Comparison of ENCODE assay signal across 10 mouse cellular contexts in genomic region chr16:33193649-33194048, GRCm38 (mm10). TPM values are rescaled to one million over a fixed set of nuclear protein-coding genes. Genes with fewer than 3 reads are reported as not detected.
DNase-seq lines count a peak whose midpoint lies in the region; ATAC-seq and TF ChIP-seq lines count a peak whose summit lies in the region.
"Had no signal": no experiment of that assay in that cellular context is flagged by ENCODE, and none has a peak within 500 bp of the region (broad histone marks: within the 10 kb centered on the region; RNA-seq: fewer than 3 reads in every experiment).

No protein-coding gene starts in this region.

- peaks cover 25% of the 10 kb centered on the region for H3K36me3 ChIP-seq in heart, adult 2 months (ENCODE audit: control insufficient read depth, insufficient read depth, low read length)
- peaks cover 9% of the 10 kb centered on the region for H3K36me3 ChIP-seq in C2C12 (ENCODE audit: control insufficient read depth, insufficient read depth)
- peaks cover 12% of the 10 kb centered on the region; the same call in 1 of the 2 replicates for H3K36me3 ChIP-seq in forebrain, embryonic 13.5 days (ENCODE audit: poor library complexity, severe bottlenecking)
- H3K36me3 ChIP-seq in midbrain, embryonic 14.5 days (ENCODE audit: control insufficient read depth, insufficient read depth, low read length), result 0 out of 2 replicates have a peak, but pooled peaks cover 10% of the 10 kb centered on the region

- TF ChIP-seq POLR2A in heart, adult 2 months (IDR thresholded peaks at IDR 0.05; ENCODE audit: insufficient read depth, low read depth, low read length), result no peak

- peaks cover 2% of the 10 kb centered on the region; the same call in 1 of the 2 replicates for H3K79me2 ChIP-seq in heart, adult 2 months (replicated peaks; ENCODE audit: control insufficient read depth, insufficient read depth, low read length)
- peaks cover 46% of the 10 kb centered on the region for H3K79me2 ChIP-seq in C2C12 (ENCODE audit: control insufficient read depth, insufficient read depth)

- WGBS in heart, adult 2 months, result 13% methylated on average over 2 of the region's 2 CpGs
- 25% methylated on average over 2 of the region's 2 CpGs for WGBS in forebrain, embryonic 13.5 days
- 45% methylated on average over 2 of the region's 2 CpGs for WGBS in midbrain, embryonic 14.5 days

- TF ChIP-seq EP300 in heart, adult 2 months (IDR thresholded peaks at IDR 0.05; ENCODE audit: insufficient read depth, low read depth, low read length), result 0 out of 2 replicates have a peak, but pooled peaks have one; percentile 36

- peak; percentile 51 for ATAC-seq in forebrain, embryonic 13.5 days
- no peak for ATAC-seq in midbrain, embryonic 14.5 days (ENCODE audit: low FRiP score, low TSS enrichment)

- peak; percentile 38 to 43 for DNase-seq in heart, adult 2 months
- no peak for DNase-seq in heart, adult 11 months
- DNase-seq in adipocyte (ENCODE audit: low spot score), result peak; percentile 57
- DNase-seq in layer of hippocampus, postnatal 10 days (ENCODE audit: low spot score in 2 of 2), result peak; percentile 55 to 69
- DNase-seq in midbrain, embryonic 14.5 days, result peak; percentile 79
- DNase-seq in thymus, postnatal 4 days, result peak; percentile 66

- H3K9me3 ChIP-seq in forebrain, embryonic 13.5 days (replicated peaks), result no peaks in the 10 kb centered on the region
- no peaks in the 10 kb centered on the region for H3K9me3 ChIP-seq in midbrain, embryonic 14.5 days (ENCODE audit: control insufficient read depth, low read length)
- H3K9me3 ChIP-seq: embryonic facial prominence, embryonic 12.5 days; liver, embryonic 15.5 days had no signal

- no peak overlapping the region for H3K27ac ChIP-seq in heart, adult 2 months
- H3K27ac ChIP-seq in forebrain, embryonic 13.5 days, result no peak overlapping the region
- H3K27ac ChIP-seq in midbrain, embryonic 14.5 days (replicated peaks; ENCODE audit: low read depth, low read length), result no peak overlapping the region
- H3K27ac ChIP-seq: embryonic facial prominence, embryonic 12.5 days; liver, embryonic 15.5 days had no signal

- TF ChIP-seq CTCF in heart, adult 2 months (IDR thresholded peaks at IDR 0.05), result peak; percentile 82
- TF ChIP-seq CTCF in C2C12 (IDR thresholded peaks at IDR 0.05; ENCODE audit: control insufficient read depth, insufficient read depth, insufficient read length), result peak; percentile 41

- no peak overlapping the region for H3K4me2 ChIP-seq in forebrain, embryonic 13.5 days
- no peak overlapping the region for H3K4me2 ChIP-seq in midbrain, embryonic 14.5 days (ENCODE audit: low read length)
- H3K4me2 ChIP-seq: embryonic facial prominence, embryonic 12.5 days; liver, embryonic 15.5 days had no signal

- intact Hi-C loops in heart, adult 2 months (cut with DNase I), result loop anchor here (1.0 kb wide), 1 partner anchor 43 kb away; no protein-coding TSS in a partner anchor

- H3K27me3 ChIP-seq in heart, adult 2 months (ENCODE audit: control insufficient read depth, insufficient read depth, low read length), result no peaks in the 10 kb centered on the region
- H3K27me3 ChIP-seq in C2C12 (ENCODE audit: control insufficient read depth, insufficient read depth, insufficient read length), result no peaks in the 10 kb centered on the region
- no peaks in the 10 kb centered on the region for H3K27me3 ChIP-seq in forebrain, embryonic 13.5 days
- H3K27me3 ChIP-seq in midbrain, embryonic 14.5 days (ENCODE audit: control insufficient read depth, insufficient read depth, low read length), result no peaks in the 10 kb centered on the region
- H3K27me3 ChIP-seq: embryonic facial prominence, embryonic 12.5 days; liver, embryonic 15.5 days had no signal

- no peak overlapping the region for H3K9ac ChIP-seq in heart, adult 2 months (ENCODE audit: low read depth, low read length)
- H3K9ac ChIP-seq in forebrain, embryonic 13.5 days, result no peak overlapping the region
- no peak overlapping the region for H3K9ac ChIP-seq in midbrain, embryonic 14.5 days (replicated peaks; ENCODE audit: low read length)
- H3K9ac ChIP-seq: embryonic facial prominence, embryonic 12.5 days; liver, embryonic 15.5 days had no signal

- peaks cover 13% of the 10 kb centered on the region for H3K4me1 ChIP-seq in heart, adult 2 months (ENCODE audit: control insufficient read depth, insufficient read depth, low read length)
- peaks cover 19% of the 10 kb centered on the region for H3K4me1 ChIP-seq in forebrain, embryonic 13.5 days
- 0 out of 2 replicates have a peak, but pooled peaks cover 6% of the 10 kb centered on the region for H3K4me1 ChIP-seq in midbrain, embryonic 14.5 days (ENCODE audit: control insufficient read depth, insufficient read depth, low read length)
- H3K4me1 ChIP-seq: embryonic facial prominence, embryonic 12.5 days had no signal

- H3K79me3 ChIP-seq in C2C12 (ENCODE audit: low read depth), result peaks cover 22% of the 10 kb centered on the region

- H3ac ChIP-seq in C2C12 (ENCODE audit: control insufficient read depth, insufficient read length, low read depth), result no peak overlapping the region

- no peak overlapping the region for H3K4me3 ChIP-seq in heart, adult 2 months
- H3K4me3 ChIP-seq in C2C12 (ENCODE audit: insufficient read depth, poor library complexity, severe bottlenecking), result no peak overlapping the region
- H3K4me3 ChIP-seq in forebrain, embryonic 13.5 days, result no peak overlapping the region
- no peak overlapping the region for H3K4me3 ChIP-seq in midbrain, embryonic 14.5 days (replicated peaks; ENCODE audit: low read depth, low read length)
- H3K4me3 ChIP-seq: embryonic facial prominence, embryonic 12.5 days; liver, embryonic 15.5 days had no signal

TF ChIP-seq in C2C12, 6 proteins besides CTCF, POLR2A, EP300 and RAD21:
- TF ChIP-seq USF1 (IDR thresholded peaks at IDR 0.05; ENCODE audit: low read depth), result no peak
- no peak for TF ChIP-seq MYOG (IDR thresholded peaks at IDR 0.05; ENCODE audit: control insufficient read depth, extremely low read depth, insufficient read length)
- no peak for TF ChIP-seq FOSL1 (IDR thresholded peaks at IDR 0.05; ENCODE audit: insufficient read depth, low read length, poor library complexity, severe bottlenecking)
- no peak for TF ChIP-seq MYOD1 (IDR thresholded peaks at IDR 0.05; ENCODE audit: control insufficient read depth, insufficient read length, low read depth)
- no peak for TF ChIP-seq MAX (IDR thresholded peaks at IDR 0.05)

RNA-seq across cellular contexts. Expression of gene Osbpl11, which starts 8.8 kb away (rescaled TPM):
- 10 to 100 TPM; 17.0 to 18.4 TPM for total RNA-seq in heart, adult 2 months (2021)
- polyA plus RNA-seq in heart, adult 2 months (2012; rRNA removed), result 8.9 and 12.0 TPM in 2 replicates
- polyA plus RNA-seq in C2C12 (2012; fragmentation: generic; extraction: Trizol), result 8.3 TPM
- 14.7 and 16.2 TPM in 2 replicates for polyA plus RNA-seq in forebrain, embryonic 13.5 days (2015; fragmentation: Nextera tagmentation; extraction: Ambion mirVana)
- 10 to 100 TPM; 23.1 to 25.0 TPM for total RNA-seq in layer of hippocampus, postnatal 10 days (2021)
- polyA plus RNA-seq in midbrain, embryonic 14.5 days (2014; fragmentation: Nextera tagmentation; extraction: Ambion mirVana), result 16.4 and 21.5 TPM in 2 replicates

RNA-seq across cellular contexts. Expression of gene Snx4, which starts 57.6 kb away (rescaled TPM):
- total RNA-seq in heart, adult 2 months (2021), result 10 to 100 TPM; 21.5 to 21.7 TPM
- polyA plus RNA-seq in heart, adult 2 months (2012; rRNA removed), result 11.7 and 16.6 TPM in 2 replicates
- 22.1 TPM for polyA plus RNA-seq in C2C12 (2012; fragmentation: generic; extraction: Trizol)
- 67.7 and 73.8 TPM in 2 replicates for polyA plus RNA-seq in forebrain, embryonic 13.5 days (2015; fragmentation: Nextera tagmentation; extraction: Ambion mirVana)
- total RNA-seq in layer of hippocampus, postnatal 10 days (2021), result 10 to 100 TPM; 59.6 to 59.7 TPM
- 77.8 and 98.2 TPM in 2 replicates for polyA plus RNA-seq in midbrain, embryonic 14.5 days (2014; fragmentation: Nextera tagmentation; extraction: Ambion mirVana)
